Mouse (Mus musculus) myocyte (in vitro differentiated cells): Measurements from ENCODE around the gene Nfia.

Experiments used
- E2F4 ChIP-seq: IDR thresholded peaks from one replicate; pipeline ENCODE4 v1.6.1; 2011; ENCODE audit warnings: mild to moderate bottlenecking, control low read depth, moderate library complexity; ENCODE audit not compliant: insufficient read depth
- POLR2A ChIP-seq: IDR thresholded peaks from one replicate; pipeline ENCODE4 v1.6.1; 2011; ENCODE audit warnings: low read depth, mild to moderate bottlenecking, control low read depth, moderate library complexity; ENCODE audit not compliant: insufficient read length
- POLR2AphosphoS2 ChIP-seq: IDR thresholded peaks from one replicate; pipeline ENCODE4 v1.6.1; 2011; ENCODE audit warnings: low read depth, control low read depth; ENCODE audit not compliant: insufficient read length

GRCm38 (mm10) chr4:98023245-98023792 lies 250.8 kb downstream of the Nfia start:
- TF ChIP-seq POLR2A, result no peak
- TF ChIP-seq POLR2AphosphoS2, result no peak
- no peak for TF ChIP-seq E2F4
